Mouse (Mus musculus) small intestine, adult 2 months (tissue): ENCODE measurements around the gene Rnf212.

Experiments used
- CTCF ChIP-seq: fragments of 200-500 bp; IDR thresholded peaks from 2 replicates; pipeline ENCODE4 v1.5.1; 2012; ENCODE audit warnings: low read depth, mild to moderate bottlenecking, control low read depth, inconsistent platforms, low read length, moderate library complexity, mixed read lengths; ENCODE audit not compliant: insufficient replicate concordance, insufficient read length; ENCODE audit errors: extremely low read depth
- POLR2A ChIP-seq: fragments of 200-500 bp; IDR thresholded peaks from 2 replicates; pipeline ENCODE4 v1.6.1; 2012; ENCODE audit warnings: low read depth, mild to moderate bottlenecking, control low read depth, inconsistent platforms, low read length, moderate library complexity

DNA sequence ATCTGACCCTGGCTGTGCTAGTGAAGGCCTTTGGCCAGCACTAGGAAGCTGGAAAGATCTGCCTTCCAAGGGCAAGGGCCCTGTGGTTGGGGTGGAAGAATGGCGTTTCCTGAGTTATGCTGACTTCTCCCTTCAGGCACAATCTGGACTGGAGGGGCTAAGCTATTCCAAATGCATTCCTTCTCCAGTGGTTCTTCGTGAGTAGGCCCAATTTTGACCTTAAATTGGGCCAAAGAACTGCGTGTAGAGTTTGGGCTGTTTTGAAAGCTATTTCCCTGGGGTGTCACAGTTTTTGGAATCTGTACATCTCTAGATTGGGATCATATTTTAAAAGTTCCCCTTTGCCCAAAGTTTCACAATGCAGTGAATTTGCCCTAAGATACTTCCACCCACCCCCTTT is 78.2 kb downstream of the Rnf212 start:
- TF ChIP-seq CTCF: no peak
- no peak for TF ChIP-seq POLR2A
